Mouse (Mus musculus) right cerebral cortex, postnatal 25 days (tissue): ENCODE measurements around the gene Mslnl.

Experiments used
- DNase-seq: peaks from one replicate; pipeline ENCODE4 v3.0.0; 2022

Gene Mslnl

DNA sequence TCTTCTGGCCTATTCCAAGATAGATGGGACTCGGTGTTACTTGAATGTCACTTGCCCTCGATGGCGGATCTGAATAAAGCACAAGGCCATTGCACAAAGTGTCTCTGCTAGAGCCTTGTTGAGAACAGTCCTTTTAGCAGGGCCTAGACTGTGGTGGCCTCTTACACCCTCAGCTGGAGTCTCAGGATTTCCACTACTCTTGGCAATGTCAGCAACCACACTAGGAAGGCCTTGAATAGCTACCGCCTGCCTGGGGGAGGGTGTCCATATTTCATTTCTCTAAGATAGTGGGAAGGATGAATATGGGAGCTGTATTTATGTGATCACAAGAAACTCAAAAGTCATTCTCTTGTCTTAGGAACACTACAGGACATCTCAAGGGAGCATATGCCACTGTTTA lies 12.4 kb downstream of the Mslnl start:
- DNase-seq = no peak

DNA sequence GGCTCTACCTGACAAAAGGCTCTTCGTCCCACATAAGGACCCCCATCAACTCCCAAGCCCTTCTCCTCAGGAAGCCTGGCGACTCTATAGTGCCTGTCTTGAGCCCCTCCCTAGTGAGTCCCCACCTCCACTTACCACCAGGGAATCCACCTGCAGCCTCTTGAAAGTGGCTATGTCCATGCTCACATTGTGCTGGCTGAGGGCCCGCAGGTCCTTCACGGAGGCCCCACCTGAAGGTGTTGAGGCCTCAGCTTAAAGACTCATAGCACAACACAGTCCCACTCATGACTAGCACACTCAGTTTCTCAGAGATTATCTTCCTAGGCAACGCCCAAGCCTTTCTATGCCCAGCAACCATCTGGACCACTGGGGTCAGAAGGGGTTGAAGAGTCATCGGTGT lies 13.5 kb downstream of the Mslnl start:
- DNase-seq = no peak

DNA sequence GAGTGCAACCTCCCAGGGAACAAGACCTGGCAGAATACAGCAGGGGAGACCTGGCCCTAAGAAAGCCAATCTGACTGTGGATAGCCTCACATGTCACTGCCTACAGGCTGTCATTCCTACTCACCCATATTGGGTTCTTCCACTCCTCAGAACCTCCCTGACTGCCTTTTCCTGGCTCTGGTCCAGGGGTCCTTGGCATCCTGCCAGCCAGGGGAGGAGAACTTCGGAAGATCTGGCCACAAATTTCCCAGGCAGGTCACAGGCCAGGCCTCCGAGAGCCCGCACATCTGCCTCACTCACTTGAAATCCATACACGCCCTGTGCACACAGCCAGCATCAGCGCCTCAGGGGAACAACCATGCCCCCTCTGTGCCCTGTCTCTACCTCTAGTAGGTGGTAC lies 15.6 kb downstream of the Mslnl start:
- no peak for DNase-seq

DNA sequence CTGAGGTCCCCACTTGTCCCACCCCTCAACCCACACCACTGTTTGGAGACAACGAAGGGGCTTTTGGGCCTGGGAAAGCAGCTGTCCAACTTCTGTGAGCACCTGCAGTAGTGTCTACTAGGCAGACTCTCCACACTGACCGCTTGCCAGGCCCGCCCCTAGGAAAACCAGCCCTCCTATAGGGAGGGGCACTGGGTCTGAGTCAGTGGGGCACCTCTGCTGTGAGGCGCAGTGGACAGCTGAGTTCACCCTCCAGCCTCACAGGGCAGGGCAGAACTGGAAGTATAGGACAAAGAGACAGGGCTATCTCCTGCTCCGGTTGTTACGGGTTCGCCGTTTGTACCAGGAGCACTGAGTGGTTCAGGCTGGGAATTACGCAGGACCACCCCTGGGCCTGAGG lies 18.4 kb downstream of the Mslnl start, which contains the start of gene Msln:
Gene Msln (minus strand): TSS at position 138 of the 400 bp plus-strand sequence.
- DNase-seq = no peak

DNA sequence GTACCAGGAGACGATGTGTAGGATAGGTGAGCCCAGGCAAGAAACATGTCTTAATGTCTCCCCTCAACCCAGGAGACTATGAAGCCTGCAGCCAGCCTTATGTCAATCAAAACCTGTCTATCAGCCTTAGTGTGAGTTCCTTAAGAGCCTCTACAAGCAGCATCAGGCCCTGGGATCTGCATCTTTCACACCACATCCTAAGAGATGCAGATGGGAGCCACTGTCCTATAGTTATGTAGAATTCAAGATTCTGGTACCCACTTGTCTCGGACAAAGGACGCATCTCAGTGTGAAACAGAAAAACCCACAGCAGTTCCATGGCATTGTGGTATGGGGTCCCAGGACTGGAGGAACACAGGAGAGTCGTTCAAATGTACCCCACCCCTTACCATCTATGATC lies 19.2 kb downstream of the Mslnl start:
- no peak for DNase-seq

DNA sequence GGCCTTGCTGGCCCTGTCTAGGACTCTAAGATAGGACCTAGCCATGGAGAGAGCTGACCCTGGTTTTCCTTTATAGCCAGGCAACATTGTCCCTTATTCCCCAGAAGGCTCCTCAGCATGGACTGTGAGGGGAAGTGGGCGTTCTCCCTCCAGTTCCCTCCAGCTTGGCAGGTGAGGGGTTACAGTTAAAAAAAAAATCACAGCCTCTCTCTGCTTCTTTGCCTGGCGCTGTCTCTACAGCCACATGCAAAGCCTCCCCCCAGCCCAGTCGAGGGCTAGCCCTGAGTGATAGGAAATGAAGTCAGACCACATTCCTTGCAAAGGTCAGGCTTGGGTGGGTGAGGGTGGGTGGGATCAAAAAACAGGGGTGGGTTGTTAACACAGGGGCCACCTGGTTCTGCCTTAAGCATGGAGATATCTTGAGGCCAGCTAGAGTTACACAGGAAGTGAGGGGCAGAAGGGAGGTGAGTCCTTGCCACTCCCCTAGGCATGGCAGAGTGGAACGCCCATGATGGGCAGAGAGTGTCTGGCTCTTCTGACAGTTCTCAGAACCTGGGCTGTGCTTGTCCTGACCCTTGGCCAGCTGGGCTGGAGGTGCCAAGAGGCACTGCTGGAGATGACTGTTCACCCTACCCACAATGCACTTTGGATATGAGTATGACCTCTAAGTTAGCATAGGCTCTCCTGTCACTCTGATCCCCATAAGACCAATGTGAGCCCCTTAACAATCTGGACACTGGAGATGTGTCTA lies 20.0 kb downstream of the Mslnl start:
- DNase-seq = no peak

DNA sequence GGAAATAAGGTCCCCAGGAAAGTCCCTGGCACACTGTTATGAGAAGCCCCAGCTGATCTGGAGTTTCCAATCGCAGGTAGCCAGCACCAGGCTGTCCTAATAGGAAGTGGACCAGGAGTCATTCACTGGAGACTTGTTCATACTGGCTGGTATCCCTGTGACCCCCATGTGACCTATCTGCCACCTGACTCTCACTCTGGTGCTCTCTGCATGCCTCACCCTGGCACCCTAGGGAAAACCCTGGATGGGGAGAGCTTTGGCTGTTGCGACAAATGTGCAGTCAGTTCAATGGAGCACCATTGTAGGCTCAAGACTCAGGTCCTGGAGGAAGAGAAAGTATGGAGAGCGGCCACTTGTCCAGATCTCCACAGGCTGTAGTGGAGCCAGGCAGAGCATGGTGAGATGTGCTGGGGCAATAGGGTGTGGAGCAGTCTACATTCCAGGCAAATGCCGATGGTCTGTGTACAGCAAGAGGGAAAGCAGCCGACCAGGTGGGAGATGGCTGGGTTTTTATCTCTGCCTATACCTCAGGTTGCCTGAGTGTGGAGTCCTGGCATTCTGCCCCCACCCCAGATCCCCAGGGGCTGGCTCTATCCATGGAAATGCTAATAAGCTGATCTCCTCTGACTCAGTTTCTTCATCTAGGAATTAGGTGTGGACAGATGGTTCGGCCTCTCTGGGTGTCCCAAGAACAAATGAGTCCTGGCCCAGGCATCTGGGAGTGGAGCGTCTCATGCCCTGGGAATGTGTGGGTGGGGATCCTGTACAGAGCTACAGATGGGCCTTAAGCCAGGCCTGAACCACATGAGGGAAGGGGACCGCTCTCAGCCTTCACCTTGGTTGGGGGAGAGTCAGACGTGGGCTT lies 20.8 kb downstream of the Mslnl start:
- DNase-seq = no peak

DNA sequence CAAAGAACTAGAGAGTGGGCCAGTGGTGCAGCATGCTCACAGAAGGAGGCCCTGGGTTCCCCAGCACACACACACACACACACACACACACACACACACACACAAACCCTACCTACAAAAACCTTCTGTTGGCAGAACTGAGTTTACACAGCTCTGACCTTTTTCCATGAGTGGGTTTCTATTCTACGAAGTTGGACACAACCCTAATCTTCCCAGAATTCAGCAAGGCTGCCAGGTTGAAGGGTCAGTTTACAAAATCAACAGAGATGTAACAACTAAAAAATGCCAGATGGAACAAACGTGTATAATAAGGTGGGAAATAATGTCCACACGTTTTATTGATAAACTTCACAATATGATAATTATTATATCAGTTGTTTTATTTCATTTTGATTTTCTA lies 21.8 kb downstream of the Mslnl start:
- DNase-seq = no peak

DNA sequence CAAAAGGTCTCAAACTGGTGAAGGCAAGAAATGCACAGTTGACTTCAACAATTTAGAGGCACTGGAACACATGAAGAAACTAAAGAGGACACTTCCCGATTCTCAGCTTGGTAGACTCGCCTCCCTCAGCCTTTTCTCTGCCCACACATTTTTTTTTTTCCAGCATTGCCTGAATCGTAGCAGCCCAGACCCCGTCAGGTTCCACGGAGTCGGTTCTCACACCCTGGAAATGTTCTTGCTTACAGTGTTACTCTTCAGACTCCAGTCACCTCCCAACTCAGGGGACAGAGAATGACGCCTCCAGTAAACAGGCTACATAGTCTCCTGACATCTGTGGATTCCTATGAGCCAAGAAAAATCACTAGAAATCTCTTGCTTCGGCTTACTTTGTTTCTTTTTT lies 24.3 kb downstream of the Mslnl start:
- DNase-seq = no peak

DNA sequence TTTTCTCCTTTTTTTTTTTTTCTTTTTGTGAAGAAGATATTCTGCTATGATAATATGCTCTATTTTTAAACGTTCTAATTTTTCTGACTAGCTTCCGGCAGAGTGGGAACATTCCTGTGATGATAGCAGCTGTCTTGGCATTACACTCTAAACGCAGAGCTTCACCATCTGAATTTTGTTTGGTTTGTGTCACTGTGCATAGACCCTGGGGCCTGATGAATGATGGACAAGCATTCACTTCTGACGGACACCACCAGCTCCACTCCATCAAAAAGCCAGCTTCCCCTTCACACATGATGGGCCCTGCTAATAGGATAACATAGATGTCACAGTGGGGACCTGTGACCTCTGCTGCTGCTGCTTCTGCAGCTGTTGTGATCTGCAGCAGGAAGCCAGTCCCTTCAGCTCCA lies 25.7 kb downstream of the Mslnl start:
- DNase-seq = no peak

DNA sequence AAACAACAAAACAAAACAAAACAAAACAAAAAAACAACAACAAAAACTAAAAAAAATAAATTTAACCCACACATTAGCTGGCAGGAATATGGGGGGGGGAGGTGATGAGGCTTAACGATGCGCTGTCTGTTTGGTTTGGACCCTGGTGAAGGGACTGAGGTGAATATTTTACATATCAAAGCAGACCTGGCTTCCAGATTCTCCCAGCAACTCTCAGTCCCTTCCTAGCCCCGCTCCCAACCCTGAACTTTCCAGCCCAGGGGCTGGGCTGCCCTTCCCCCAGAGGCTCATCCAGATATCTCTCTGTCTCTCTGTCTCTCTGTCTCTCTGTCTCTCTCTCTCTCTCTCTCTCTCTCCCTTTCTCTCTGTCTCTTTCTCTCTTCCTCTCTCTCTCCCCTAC lies 26.7 kb downstream of the Mslnl start:
- DNase-seq = no peak

DNA sequence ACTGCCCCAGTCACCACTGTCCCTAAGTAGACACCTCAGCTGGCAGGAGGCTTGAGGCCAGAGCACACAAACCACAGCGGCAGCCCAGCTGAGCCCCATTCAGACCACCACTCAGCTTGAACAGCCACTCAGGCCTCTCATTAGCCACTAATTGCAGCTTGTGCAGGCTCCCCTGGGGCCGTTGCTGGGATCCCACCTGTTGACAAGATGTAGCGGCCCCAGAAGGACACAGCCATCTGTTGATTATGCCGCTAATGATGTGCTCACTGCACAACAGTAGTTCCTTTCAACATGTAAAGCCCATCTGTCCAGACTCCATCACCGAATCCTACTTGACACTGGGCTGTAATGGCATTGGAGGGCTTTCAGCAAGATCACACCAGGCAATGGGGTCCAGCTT lies 30.0 kb downstream of the Mslnl start:
- no peak for DNase-seq

DNA sequence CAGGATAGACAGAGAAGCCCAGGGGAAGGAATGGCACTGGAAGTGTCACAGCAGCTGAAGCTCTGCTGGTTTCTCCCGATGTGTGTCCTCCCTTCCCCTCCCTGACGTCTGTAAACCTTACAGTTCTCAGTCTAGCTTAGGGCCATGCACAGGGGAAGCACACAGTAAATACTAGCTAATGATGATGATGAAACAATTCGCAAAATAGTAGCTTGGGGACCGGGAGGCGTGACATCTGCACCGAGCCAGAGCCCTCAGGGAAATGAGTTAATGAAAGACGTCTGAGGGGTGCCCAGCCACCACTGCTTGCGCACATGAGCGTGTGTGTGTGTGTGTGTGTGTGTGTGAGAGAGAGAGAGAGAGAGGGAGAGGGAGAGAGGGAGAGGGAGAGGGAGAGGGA lies 33.5 kb downstream of the Mslnl start:
- no peak for DNase-seq

DNA sequence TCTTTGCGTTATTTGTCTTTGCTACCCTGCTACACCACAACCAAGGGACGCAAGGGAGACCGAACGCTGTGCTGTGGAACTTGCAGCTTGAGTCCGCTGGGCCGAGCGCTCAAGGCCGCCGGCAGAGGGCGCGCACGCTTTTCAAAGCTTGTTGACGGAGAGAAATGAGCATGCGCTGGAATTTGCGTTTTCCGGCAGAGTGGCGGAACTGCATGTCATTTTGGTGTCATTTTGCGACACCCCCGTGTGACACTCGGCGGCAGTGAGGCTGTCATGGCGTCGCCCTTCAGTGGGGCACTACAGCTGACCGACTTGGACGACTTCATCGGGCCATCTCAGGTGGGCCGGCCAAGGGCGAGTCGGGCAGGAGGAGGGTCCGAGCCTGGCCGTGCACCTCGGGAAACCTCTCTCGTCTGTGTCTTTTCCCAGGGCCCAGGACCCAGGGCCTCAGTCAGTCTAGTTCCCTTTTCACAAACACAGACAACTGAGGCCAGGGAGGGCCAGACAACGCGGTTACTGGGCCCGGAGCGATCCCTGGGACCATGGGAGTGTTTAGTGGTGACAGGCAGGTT lies 37.8 kb downstream of the Mslnl start, which contains the start of gene Narfl:
Gene Narfl (plus strand): TSS at position 228 of the 572 bp plus-strand sequence.
- peak; percentile 98 for DNase-seq

DNA sequence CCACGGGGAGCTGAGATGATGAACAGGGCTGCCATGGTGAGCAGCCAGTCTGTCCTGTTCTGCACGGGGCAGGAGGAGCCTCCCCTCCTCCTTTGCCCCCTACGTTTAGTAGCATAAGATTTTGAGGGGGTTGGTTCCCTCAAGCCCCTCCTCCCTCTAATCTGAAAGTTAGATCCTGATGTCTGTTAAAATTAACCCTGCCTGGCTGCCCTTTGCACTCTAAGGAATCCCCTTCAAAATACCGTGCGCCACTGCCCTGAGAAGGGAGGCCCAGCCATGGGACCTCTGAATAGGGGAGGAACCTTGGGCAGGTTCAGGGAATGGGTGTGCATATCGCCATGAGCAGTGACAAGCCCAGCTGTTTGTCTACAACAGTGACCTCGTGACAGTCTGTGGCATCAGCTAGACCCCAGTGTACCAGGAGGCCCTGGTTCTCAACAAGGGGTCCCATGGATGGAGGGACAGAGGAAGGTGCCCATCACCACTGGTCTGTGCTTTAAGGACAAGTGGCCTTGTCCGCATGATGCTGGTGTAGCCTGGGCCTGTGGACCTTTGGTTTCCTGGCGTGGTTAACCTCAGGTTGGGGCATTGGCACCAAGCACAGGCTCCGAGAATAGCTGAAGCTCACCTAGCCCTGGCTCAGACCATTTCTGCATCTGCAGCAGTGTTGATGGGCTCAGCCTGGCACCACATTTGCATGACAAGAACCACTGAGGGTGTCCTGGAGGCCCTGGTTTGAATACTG lies 39.6 kb downstream of the Mslnl start:
- DNase-seq = no peak

DNA sequence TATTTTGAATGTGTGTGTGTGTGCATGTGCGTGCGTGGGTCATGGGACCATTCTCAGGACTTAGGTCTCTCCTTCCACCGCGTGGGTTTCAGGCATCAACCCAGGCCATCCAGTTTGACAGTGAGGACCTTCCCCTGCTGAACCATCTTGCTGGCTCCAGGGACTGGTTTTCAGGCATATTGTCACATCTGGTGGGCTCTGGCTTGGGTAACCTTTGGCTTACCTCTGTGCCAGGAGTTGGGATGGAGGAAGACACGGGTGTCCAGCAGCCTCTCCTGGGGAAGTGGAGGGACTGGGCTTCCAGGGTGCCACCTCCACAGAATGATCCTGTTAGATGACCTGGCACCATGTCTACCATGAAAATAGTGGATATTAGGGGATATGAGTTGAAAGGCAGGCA lies 42.1 kb downstream of the Mslnl start:
- DNase-seq = no peak

DNA sequence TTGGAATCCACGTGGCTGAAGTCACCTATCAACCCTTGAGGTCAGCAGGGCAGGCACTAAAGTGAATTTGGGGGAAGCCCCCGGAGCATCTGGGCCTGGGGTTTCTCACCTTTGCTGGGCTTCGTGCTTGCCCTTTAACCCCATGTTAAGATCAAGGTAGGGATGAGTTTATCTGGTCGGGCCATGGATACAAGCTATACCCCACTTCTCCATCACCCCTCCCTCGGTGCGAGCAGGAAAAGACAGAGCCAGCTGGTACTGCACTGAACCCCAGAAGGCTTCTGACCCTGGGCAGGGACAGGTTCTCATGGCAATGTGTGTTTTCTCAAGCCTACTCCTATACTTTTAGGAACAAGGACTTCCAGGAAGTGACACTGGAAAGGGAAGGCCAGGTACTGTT lies 45.5 kb downstream of the Mslnl start:
- no peak for DNase-seq

DNA sequence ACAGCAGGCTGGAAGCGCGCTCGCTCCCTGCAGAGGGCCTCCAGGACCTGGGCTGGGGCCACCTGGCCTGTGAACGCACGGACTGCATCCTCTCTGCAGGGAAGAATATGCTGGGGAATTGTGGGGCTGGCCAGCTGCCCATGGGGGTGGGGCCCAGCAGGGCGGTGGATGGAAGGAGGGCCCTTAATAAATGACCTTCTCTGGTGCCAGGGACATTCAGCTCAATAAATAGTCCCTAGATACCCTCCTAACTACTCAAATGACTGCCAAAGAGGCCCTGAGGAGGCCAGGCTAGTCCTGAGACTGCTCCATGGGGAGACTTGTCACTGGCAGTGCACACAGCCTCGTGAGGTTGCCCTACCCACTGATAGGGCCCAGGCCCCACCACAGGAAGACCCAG lies 47.2 kb downstream of the Mslnl start:
- peak; percentile 10 for DNase-seq

DNA sequence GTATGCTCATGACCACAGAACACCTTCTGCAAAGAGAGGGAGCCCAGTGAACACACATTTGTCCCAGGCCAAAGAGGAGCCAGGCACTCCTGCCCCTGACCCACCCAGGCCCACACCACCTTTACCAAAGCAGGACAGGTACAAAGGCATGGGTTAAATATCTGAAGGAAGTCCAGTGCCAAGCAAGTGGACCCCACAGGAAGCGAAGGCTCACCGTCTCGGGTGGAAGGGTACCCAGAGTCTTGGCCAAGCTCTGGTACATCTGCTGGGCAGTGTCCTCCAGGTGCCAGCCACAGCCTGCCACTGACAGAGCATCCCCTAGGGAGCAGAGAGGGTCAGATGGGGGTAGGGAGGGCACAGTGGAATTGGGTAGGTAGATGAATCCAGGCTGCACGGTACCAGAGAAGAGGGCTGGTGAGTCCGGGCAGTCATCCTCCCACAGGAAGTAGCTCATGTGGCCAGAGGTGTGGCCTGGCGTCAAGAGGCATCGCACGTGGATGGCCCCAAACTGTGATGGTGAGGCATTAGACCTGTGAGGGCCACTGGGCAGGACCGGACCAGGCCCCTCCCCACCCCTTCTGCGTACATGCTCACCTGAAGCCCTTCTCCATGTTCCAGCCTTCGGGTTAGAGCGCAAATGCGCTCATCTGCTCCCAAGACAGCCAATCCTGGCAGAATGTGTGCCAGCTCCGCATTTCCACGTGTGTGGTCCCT lies 48.2 kb downstream of the Mslnl start:
- DNase-seq = no peak

DNA sequence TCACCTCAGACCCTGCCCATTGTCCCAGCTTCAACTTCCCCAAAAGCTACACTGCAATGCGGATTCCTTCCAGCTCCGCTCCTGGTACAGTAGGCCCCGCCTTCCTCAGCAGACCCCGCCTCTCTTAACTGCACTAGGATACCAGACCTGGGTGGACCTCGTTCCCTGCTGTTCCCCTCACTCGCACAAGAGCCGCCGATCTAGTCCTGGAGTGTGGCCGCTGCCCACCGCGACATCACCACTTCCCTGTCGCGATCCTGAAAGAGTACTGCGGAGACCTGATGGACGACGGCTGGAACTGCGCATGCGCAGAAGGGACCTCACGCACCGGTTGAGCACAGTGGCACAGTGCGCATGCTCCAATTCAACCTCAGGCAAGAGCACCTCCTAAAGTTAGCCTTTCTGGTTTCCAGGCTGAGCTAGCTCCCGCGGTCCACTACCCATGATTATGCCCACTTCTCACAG lies 49.5 kb downstream of the Mslnl start, which contains the start of gene Haghl:
Gene Haghl (minus strand): TSS at position 393 of the 465 bp plus-strand sequence.
- peak; percentile 94 for DNase-seq

DNA sequence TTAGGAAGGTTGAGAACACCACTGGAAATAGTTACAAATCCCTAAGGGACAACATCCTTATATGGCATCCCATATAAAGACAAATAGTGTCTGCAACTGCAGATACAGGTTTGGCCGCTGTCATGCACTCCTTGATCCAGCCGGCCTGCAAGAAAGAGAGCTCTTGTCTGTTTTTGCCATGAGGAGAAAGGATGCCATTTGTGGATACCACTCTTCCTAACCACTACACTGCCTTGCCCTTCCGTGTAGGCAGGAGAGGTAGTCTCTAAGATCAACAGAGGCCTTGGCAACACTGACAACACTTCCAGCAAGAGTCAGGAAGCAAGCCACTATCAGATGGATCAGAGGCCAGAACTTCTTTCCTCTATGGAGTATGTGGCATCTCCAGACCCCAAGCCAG lies 50.4 kb downstream of the Mslnl start, which contains the start of gene Ccdc78:
Gene Ccdc78 (plus strand): TSS at position 301 of the 400 bp plus-strand sequence.
- no peak for DNase-seq
